Mouse (Mus musculus): ENCODE data around the gene Cpt1b.
A peak's percentile ranks its signal among the peaks of the same experiment; 100 is the strongest.

Cpt1b gene

GRCm38 (mm10) chr15:89425711-89426121 lies at the start of gene Cpt1b:
Gene Cpt1b, minus strand, starts transcription at chr15:89425863.
- DNase-seq, result no peak

- no peak for DNase-seq
Measured at GRCm38 (mm10) chr15:89475293-89475600, 49.6 kb upstream of the Cpt1b start.

GRCm38 (mm10) chr15:89474596-89475292 lies 49.1 kb upstream of the Cpt1b start:
- DNase-seq, result peak; percentile 24

- DNase-seq, result no peak
Measured at GRCm38 (mm10) chr15:89473921-89474320, 48.3 kb upstream of the Cpt1b start.

GRCm38 (mm10) chr15:89473370-89473769 lies 47.7 kb upstream of the Cpt1b start:
- DNase-seq, result no peak

- DNase-seq, result no peak
Measured at GRCm38 (mm10) chr15:89471476-89471875, 45.8 kb upstream of the Cpt1b start.

- no peak for DNase-seq
Measured at GRCm38 (mm10) chr15:89468577-89468976, 42.9 kb upstream of the Cpt1b start.

- DNase-seq, result no peak
Measured at GRCm38 (mm10) chr15:89465052-89465451, 39.4 kb upstream of the Cpt1b start.

- peak; percentile 46 for DNase-seq
Measured at GRCm38 (mm10) chr15:89463334-89464235, 37.9 kb upstream of the Cpt1b start.

GRCm38 (mm10) chr15:89462176-89462575 lies 36.5 kb upstream of the Cpt1b start:
- no peak for DNase-seq

- no peak for DNase-seq
Measured at GRCm38 (mm10) chr15:89461321-89461720, 35.7 kb upstream of the Cpt1b start.

- DNase-seq, result no peak
Measured at GRCm38 (mm10) chr15:89460298-89460697, 34.6 kb upstream of the Cpt1b start.

GRCm38 (mm10) chr15:89459821-89460220 lies 34.2 kb upstream of the Cpt1b start:
- no peak for DNase-seq

- DNase-seq, result no peak
Measured at GRCm38 (mm10) chr15:89458942-89459341, 33.3 kb upstream of the Cpt1b start.

GRCm38 (mm10) chr15:89455642-89456041 lies 30.0 kb upstream of the Cpt1b start:
- no peak for DNase-seq

GRCm38 (mm10) chr15:89454857-89455256 lies 29.2 kb upstream of the Cpt1b start:
- no peak for DNase-seq

- DNase-seq, result peak; percentile 22
Measured at GRCm38 (mm10) chr15:89453865-89454478, 28.3 kb upstream of the Cpt1b start, which contains the start of gene Mapk8ip2. Gene Mapk8ip2, plus strand, starts transcription at chr15:89453913.

GRCm38 (mm10) chr15:89452906-89453864 lies 27.5 kb upstream of the Cpt1b start:
- peak; percentile 84 for DNase-seq

GRCm38 (mm10) chr15:89442486-89443070 lies 16.9 kb upstream of the Cpt1b start:
- DNase-seq, result no peak

- no peak for DNase-seq
Measured at GRCm38 (mm10) chr15:89435878-89436277, 10.2 kb upstream of the Cpt1b start.

GRCm38 (mm10) chr15:89434136-89434535 lies 8.5 kb upstream of the Cpt1b start:
- no peak for DNase-seq

- no peak for DNase-seq
Measured at GRCm38 (mm10) chr15:89432946-89433345, 7.3 kb upstream of the Cpt1b start.
